Mouse (Mus musculus) liver, postnatal 0 days (tissue): ENCODE measurements at regions not wholly inside any gene's neighbourhood (a gene's known extent, or its start where the extent isn't known, plus 50 kb on each side); places are given as distances from the start of the nearest gene placed in this dataset.

Experiments
- ATAC-seq: fragments of 200-750 bp; cut with Nextera tagmentation; 2 replicates; pipeline ENCODE4 v1.8.0; 2017; ENCODE audit warnings: mild to moderate bottlenecking, moderate library complexity
- DNase-seq: peaks from one replicate; pipeline ENCODE4 v3.0.0-alpha.2; 2016
- H3K27ac ChIP-seq: fragments of 300-500 bp; sonication (generic); 2 replicates; pipeline ENCODE4 v1.5.1; 2014; ENCODE audit warnings: antibody characterized with exemption, moderate library complexity, mild to moderate bottlenecking, low read depth
- H3K27me3 ChIP-seq: fragments of 300-500 bp; sonication (generic); 2 replicates; pipeline ENCODE4 v1.6.1; 2014; ENCODE audit warnings: low read length, control low read depth, mixed read lengths; ENCODE audit not compliant: insufficient read depth
- H3K36me3 ChIP-seq: fragments of 300-500 bp; sonication (generic); replicated peaks from 2 replicates; pipeline ENCODE4 v1.6.1; 2014; ENCODE audit warnings: mild to moderate bottlenecking, control low read depth, low read length, moderate library complexity, mixed read lengths; ENCODE audit not compliant: insufficient read depth
- H3K4me1 ChIP-seq: fragments of 300-500 bp; sonication (generic); 2 replicates; pipeline ENCODE4 v1.6.1; 2014; ENCODE audit warnings: antibody characterized with exemption, mild to moderate bottlenecking, control low read depth; ENCODE audit not compliant: insufficient read depth
- H3K4me2 ChIP-seq: fragments of 300-500 bp; sonication (generic); 2 replicates; pipeline ENCODE4 v1.6.1; 2014; ENCODE audit warnings: low read depth, mild to moderate bottlenecking, low read length, moderate library complexity, mixed read lengths
- H3K4me3 ChIP-seq: fragments of 300-500 bp; sonication (generic); 2 replicates; pipeline ENCODE4 v1.5.1; 2014; ENCODE audit warnings: low read depth, low read length
- H3K9ac ChIP-seq: fragments of 300-500 bp; sonication (generic); replicated peaks from 2 replicates; pipeline ENCODE4 v1.6.1; 2014; ENCODE audit warnings: mild to moderate bottlenecking, moderate library complexity
- H3K9me3 ChIP-seq: fragments of 300-500 bp; sonication (generic); 2 replicates; pipeline ENCODE4 v1.6.1; 2016; ENCODE audit warnings: mild to moderate bottlenecking, control low read depth, low read length, mixed read lengths
- CTCF ChIP-seq: sonication (generic); IDR thresholded peaks from 2 replicates; pipeline ENCODE4 v1.5.1; 2016; ENCODE audit warnings: antibody characterized with exemption, low read depth
- EP300 ChIP-seq: IDR thresholded peaks from 2 replicates; pipeline ENCODE4 v1.6.1; 2016; ENCODE audit warnings: antibody characterized with exemption, low read depth, mild to moderate bottlenecking
- WGBS: fragments of 180-500 bp; shearing (Covaris S2); extraction: QIAGEN DNeasy Blood & Tissue Kit; methylation state at CpG from one replicate; pipeline ENCODE4 v1.1.7; 2014; ENCODE audit not compliant: insufficient replicate concordance; 5-methylcytosine and 5-hydroxymethylcytosine counted together

GRCm38 (mm10) chr16:5421591-5421990 is 165.8 kb upstream of the Eef2kmt start:
- DNase-seq = no peak
- Histone ChIP-seq H3K27ac (no peak overlapping the region), H3K9ac (no peak overlapping the region), H3K36me3 (no peaks in the 10 kb centered on the region), H3K4me3 (no peak overlapping the region), H3K4me2 (no peak overlapping the region), H3K4me1 (no peaks in the 10 kb centered on the region), H3K27me3 (no peaks in the 10 kb centered on the region), H3K9me3 (no peaks in the 10 kb centered on the region)
- TF ChIP-seq CTCF (peak; percentile 25; the same call in 1 of the 2 replicates), EP300 (no peak)
- no peak for ATAC-seq
- WGBS = 75% methylated on average over 5 of the region's 5 CpGs

GRCm38 (mm10) chr16:5419467-5419866 is 163.7 kb upstream of the Eef2kmt start:
- Histone ChIP-seq H3K36me3 (no peaks in the 10 kb centered on the region), H3K4me3 (no peak overlapping the region), H3K9ac (no peak overlapping the region), H3K9me3 (no peaks in the 10 kb centered on the region), H3K27me3 (no peaks in the 10 kb centered on the region), H3K4me2 (no peak overlapping the region), H3K27ac (no peak overlapping the region), H3K4me1 (no peaks in the 10 kb centered on the region)
- DNase-seq (no peak), ATAC-seq (no peak)
- TF ChIP-seq CTCF (no peak), EP300 (no peak)
- 71% methylated on average over 3 of the region's 3 CpGs for WGBS

- H3K27ac ChIP-seq = no peak overlapping the region
- 66% methylated on average over 4 of the region's 4 CpGs for WGBS
- H3K4me1 ChIP-seq = no peaks in the 10 kb centered on the region
- no peak overlapping the region for H3K9ac ChIP-seq
- H3K36me3 ChIP-seq = no peaks in the 10 kb centered on the region
- no peak for ATAC-seq
- no peak overlapping the region for H3K4me2 ChIP-seq
- no peaks in the 10 kb centered on the region for H3K9me3 ChIP-seq
- peak; percentile 38 for DNase-seq
- no peaks in the 10 kb centered on the region for H3K27me3 ChIP-seq
- no peak overlapping the region for H3K4me3 ChIP-seq
- no peak for TF ChIP-seq CTCF
- no peak for TF ChIP-seq EP300
These were observed 162.8 kb upstream of the Eef2kmt start for GRCm38 (mm10) chr16:5418462-5419197.

- WGBS = 73% methylated on average over 4 of the region's 4 CpGs
- H3K4me2 ChIP-seq = no peak overlapping the region
- H3K4me3 ChIP-seq = no peak overlapping the region
- no peaks in the 10 kb centered on the region for H3K27me3 ChIP-seq
- TF ChIP-seq CTCF (peak; percentile 26; the same call in 1 of the 2 replicates), EP300 (no peak)
- no peak overlapping the region for H3K9ac ChIP-seq
- H3K27ac ChIP-seq = no peak overlapping the region
- no peaks in the 10 kb centered on the region for H3K9me3 ChIP-seq
- DNase-seq (no peak), ATAC-seq (no peak)
- H3K4me1 ChIP-seq = no peaks in the 10 kb centered on the region
- no peaks in the 10 kb centered on the region for H3K36me3 ChIP-seq
These were observed 159.5 kb upstream of the Eef2kmt start for GRCm38 (mm10) chr16:5415310-5415709.

- no peak for TF ChIP-seq CTCF
- TF ChIP-seq EP300 = no peak
- Histone ChIP-seq H3K4me3 (no peak overlapping the region), H3K9ac (no peak overlapping the region), H3K36me3 (no peaks in the 10 kb centered on the region), H3K4me2 (no peak overlapping the region), H3K9me3 (no peaks in the 10 kb centered on the region), H3K4me1 (no peaks in the 10 kb centered on the region), H3K27me3 (0 out of 2 replicates have a peak, but pooled peaks cover 3% of the 10 kb centered on the region), H3K27ac (no peak overlapping the region)
- no peak for ATAC-seq
- 59% methylated on average over 5 of the region's 5 CpGs for WGBS
- DNase-seq = no peak
These were observed 156.1 kb upstream of the Eef2kmt start for GRCm38 (mm10) chr16:5411819-5412385.

- 0 out of 2 replicates have a peak, but pooled peaks cover 3% of the 10 kb centered on the region for H3K27me3 ChIP-seq
- TF ChIP-seq EP300 = no peak
- TF ChIP-seq CTCF = peak; percentile 76
- WGBS = 2% methylated on average over 11 of the region's 11 CpGs
- no peak overlapping the region for H3K9ac ChIP-seq
- ATAC-seq (no peak), DNase-seq (peak; percentile 79)
- H3K27ac ChIP-seq = no peak overlapping the region
- no peaks in the 10 kb centered on the region for H3K4me1 ChIP-seq
- H3K36me3 ChIP-seq = no peaks in the 10 kb centered on the region
- H3K9me3 ChIP-seq = no peaks in the 10 kb centered on the region
- no peak overlapping the region for H3K4me3 ChIP-seq
- no peak overlapping the region for H3K4me2 ChIP-seq
These were observed 150.9 kb upstream of the Eef2kmt start for GRCm38 (mm10) chr16:5406711-5407110.
